Mouse (Mus musculus): Measurements from ENCODE around the gene Mylk2. TPM values are rescaled to one million over a fixed set of nuclear protein-coding genes. Genes with fewer than 3 reads are reported as not detected.
A peak's percentile ranks its signal among the peaks of the same experiment; 100 is the strongest.

Gene Mylk2
- polyA plus RNA-seq, 1 experiment from 2014 or later = 0.43 TPM

DNA sequence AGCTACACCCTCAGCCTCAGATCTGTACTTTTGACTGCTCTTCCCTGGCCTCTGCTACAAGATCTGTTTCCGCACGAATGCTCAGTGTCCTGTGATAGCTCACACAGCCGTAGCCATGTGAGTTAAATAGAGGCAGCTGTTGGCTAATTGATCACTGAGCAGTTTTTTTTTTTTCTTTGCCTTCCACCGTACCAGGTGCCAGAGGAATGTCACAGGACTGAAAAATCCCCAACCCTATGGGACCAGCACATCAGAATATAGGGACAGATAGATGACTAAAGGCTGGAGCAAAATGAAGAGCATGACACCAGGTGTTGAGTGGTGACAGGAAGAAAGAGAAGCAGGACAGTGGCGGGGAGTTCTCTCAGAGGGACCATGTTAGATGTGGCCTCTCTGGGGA lies 5.0 kb downstream of the Mylk2 start:
- WGBS = 47% methylated on average over 5 of the region's 5 CpGs
- ATAC-seq (replicated peaks; ENCODE audit: low FRiP score) = no peak
- Histone ChIP-seq H3K36me3 (no peaks in the 10 kb centered on the region), H3K9me3 (replicated peaks) (no peaks in the 10 kb centered on the region), H3K9ac (no peak overlapping the region), H3K4me2 (no peak overlapping the region), H3K4me1 (peaks cover 31% of the 10 kb centered on the region), H3K27me3 (peaks cover 31% of the 10 kb centered on the region), H3K4me3 (replicated peaks) (no peak overlapping the region), H3K27ac (no peak overlapping the region)

DNA sequence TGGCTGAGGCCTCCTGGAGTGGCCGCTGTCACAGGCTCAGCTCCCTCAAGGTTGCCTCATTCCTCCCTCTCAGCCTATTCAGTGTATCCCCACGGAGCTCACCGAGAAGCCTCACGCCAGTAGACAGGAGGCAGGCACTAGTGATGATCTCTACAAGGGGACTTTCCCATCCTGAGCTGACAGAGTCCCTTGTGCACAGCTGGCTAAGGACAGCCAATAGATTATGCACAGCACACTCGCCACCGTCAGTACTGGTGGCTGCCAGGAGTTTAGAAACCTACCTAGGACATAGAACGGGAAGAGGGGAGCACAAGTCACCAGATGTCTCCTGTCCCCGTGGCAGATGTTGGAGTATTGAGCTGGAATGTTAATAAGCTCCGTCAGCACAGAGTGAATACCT lies 6.5 kb downstream of the Mylk2 start:
- 56% methylated on average over 9 of the region's 9 CpGs for WGBS
- no peak overlapping the region for H3K4me3 ChIP-seq (replicated peaks)
- H3K36me3 ChIP-seq = no peaks in the 10 kb centered on the region
- H3K27me3 ChIP-seq = peaks cover 16% of the 10 kb centered on the region
- ATAC-seq (replicated peaks; ENCODE audit: low FRiP score) = no peak
- peaks cover 35% of the 10 kb centered on the region for H3K4me1 ChIP-seq
- H3K4me2 ChIP-seq = no peak overlapping the region
- no peaks in the 10 kb centered on the region for H3K9me3 ChIP-seq (replicated peaks)
- H3K27ac ChIP-seq = no peak overlapping the region
- H3K9ac ChIP-seq = no peak overlapping the region

DNA sequence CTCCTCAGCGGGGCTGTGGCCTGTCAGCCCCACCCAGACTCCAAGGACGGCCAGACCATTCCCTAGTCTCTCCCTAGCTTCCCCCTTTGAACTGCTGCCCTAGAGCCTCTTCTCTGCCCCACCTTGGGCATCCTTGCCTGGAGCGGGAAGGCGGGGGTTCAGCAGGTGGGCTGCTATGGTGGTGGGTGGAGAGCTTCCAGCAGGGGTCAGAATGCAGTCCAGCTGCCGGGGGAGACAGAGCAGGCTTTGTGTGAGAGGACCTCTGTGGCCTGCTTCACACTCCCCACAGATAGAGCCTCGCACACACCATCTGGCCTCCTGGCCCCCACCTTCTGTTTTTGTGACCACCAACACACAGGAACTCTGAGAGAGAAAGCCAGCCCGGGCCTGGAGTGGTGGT lies 11.2 kb downstream of the Mylk2 start:
- ATAC-seq (replicated peaks; ENCODE audit: low FRiP score) = no peak
- H3K27me3 ChIP-seq = no peaks in the 10 kb centered on the region
- H3K9me3 ChIP-seq (replicated peaks) = no peaks in the 10 kb centered on the region
- no peak overlapping the region for H3K9ac ChIP-seq
- peaks cover 56% of the 10 kb centered on the region for H3K4me1 ChIP-seq
- WGBS = 45% methylated on average over 7 of the region's 7 CpGs
- H3K4me3 ChIP-seq (replicated peaks) = no peak overlapping the region
- no peak overlapping the region for H3K27ac ChIP-seq
- H3K36me3 ChIP-seq = no peaks in the 10 kb centered on the region
- H3K4me2 ChIP-seq = no peak overlapping the region

DNA sequence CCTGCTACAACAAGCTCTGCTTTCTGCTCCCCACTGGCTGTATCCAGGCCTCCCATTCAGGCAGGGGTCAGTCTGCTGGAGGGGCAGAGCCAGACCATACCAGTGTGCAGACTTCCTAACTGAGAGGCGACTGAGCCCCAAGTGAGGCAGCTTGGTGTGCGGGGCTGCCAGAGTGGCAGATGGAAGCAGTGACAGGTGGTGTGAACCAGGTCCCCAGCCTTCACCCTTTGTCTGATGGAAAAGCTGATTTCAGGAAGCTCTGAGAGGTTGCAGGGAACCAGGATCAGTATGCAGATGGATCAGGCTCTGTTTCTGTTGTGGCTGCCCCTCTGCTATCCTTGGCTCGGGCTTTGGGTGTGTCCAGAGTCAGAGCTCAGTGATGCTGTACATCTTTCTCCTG lies 12.5 kb downstream of the Mylk2 start:
- no peak for ATAC-seq (replicated peaks; ENCODE audit: low FRiP score)
- Histone ChIP-seq H3K27ac (peak overlapping the region; percentile 24), H3K36me3 (no peaks in the 10 kb centered on the region), H3K27me3 (no peaks in the 10 kb centered on the region), H3K4me2 (no peak overlapping the region), H3K4me3 (replicated peaks) (no peak overlapping the region), H3K4me1 (peaks cover 61% of the 10 kb centered on the region), H3K9ac (no peak overlapping the region), H3K9me3 (replicated peaks) (no peaks in the 10 kb centered on the region)
- 69% methylated on average over 3 of the region's 3 CpGs for WGBS

DNA sequence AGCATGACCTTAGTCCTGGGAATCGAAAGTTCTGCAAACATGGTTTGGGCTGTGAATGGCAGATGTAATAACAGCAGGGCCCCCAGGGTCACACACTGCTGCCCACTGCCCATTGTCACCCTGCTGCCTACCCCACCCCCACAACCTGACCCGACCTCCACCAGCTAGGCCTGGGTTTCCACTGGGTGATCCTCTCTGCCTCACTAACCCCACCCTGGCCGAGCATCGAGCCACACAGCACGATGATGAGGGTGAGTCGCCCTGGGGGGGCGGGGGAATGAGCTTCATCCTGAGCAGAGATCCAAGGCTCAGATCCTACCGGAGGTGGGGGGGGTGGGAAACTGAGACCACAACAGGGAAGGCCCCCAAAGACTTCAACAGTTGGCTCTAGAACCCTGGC lies 13.0 kb downstream of the Mylk2 start:
- H3K27ac ChIP-seq = peak overlapping the region; percentile 85; the same call in 1 of the 2 replicates
- no peaks in the 10 kb centered on the region for H3K9me3 ChIP-seq (replicated peaks)
- H3K9ac ChIP-seq = no peak overlapping the region
- 31% methylated on average over 8 of the region's 8 CpGs for WGBS
- H3K36me3 ChIP-seq = no peaks in the 10 kb centered on the region
- H3K4me2 ChIP-seq = no peak overlapping the region
- no peak overlapping the region for H3K4me3 ChIP-seq (replicated peaks)
- H3K27me3 ChIP-seq = no peaks in the 10 kb centered on the region
- peak; percentile 31; the same call in 1 of the 2 replicates for ATAC-seq (replicated peaks; ENCODE audit: low FRiP score)
- H3K4me1 ChIP-seq = peaks cover 62% of the 10 kb centered on the region

DNA sequence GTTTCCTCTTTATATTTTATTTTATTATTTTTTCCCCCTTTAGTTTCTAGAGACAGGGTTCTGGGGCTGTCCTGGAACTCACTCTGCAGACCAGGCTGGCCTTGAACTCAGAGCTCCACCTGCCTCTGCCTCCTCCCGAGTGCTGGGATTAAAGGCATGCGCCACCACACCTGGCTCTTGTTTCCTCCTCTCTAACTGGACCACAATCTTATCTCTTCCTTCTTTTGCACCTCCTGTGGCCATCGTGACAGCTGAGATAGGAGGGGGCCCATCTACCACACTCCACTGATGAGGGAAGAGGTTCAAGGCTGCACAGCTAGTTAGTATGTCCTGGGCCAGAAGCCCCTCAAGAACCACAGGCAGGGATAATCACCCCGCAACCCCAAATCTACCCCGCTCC lies 13.4 kb downstream of the Mylk2 start:
- no peak overlapping the region for H3K4me3 ChIP-seq (replicated peaks)
- H3K4me2 ChIP-seq = no peak overlapping the region
- no peaks in the 10 kb centered on the region for H3K9me3 ChIP-seq (replicated peaks)
- H3K4me1 ChIP-seq = peaks cover 64% of the 10 kb centered on the region
- ATAC-seq (replicated peaks; ENCODE audit: low FRiP score) = no peak
- H3K27me3 ChIP-seq = no peaks in the 10 kb centered on the region
- H3K9ac ChIP-seq = no peak overlapping the region
- H3K36me3 ChIP-seq = no peaks in the 10 kb centered on the region
- 84% methylated on average over 5 of the region's 5 CpGs for WGBS
- H3K27ac ChIP-seq = peak overlapping the region; percentile 85

DNA sequence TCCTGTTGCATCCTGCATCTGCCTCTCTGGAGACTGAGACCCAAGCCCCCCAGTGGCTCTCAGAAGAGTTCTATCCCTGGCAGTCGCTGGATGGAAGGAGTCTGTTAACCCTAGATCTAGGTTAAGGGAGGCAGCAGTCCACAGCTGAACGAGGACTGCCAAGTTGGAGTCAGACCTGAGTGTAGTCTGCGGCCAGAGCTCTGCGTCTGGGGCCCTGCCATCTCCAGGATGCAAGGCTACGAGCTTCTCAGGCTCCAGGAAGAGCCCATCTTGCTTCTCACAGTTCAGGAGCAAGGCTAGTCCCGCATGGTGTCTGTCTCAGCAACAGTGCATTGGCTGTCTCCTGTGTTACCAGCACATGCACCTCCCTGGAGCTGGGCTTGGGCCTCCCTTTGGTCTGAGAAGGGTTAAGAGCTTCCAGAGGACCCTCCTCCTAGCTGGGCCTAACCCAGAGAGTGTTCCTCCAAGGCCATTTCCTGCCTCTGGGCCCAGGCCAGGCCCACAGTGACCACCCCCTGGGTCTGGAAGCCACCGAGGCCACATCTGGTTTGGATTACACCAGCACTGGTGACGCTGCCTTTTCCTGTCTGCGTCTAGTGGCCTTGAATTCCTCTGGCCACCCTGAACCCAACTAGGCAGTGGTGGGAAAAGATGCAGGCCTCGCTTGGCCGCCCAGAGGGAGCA lies 14.2 kb downstream of the Mylk2 start:
- no peaks in the 10 kb centered on the region for H3K36me3 ChIP-seq
- H3K9ac ChIP-seq = 0 out of 2 replicates have a peak overlapping the region, but pooled peaks have one; percentile 7
- H3K4me2 ChIP-seq = no peak overlapping the region
- peaks cover 72% of the 10 kb centered on the region for H3K4me1 ChIP-seq
- H3K9me3 ChIP-seq (replicated peaks) = no peaks in the 10 kb centered on the region
- no peak overlapping the region for H3K4me3 ChIP-seq (replicated peaks)
- WGBS = 38% methylated on average over 11 of the region's 11 CpGs
- ATAC-seq (replicated peaks; ENCODE audit: low FRiP score) = peak; percentile 71
- no peaks in the 10 kb centered on the region for H3K27me3 ChIP-seq
- peak overlapping the region; percentile 85 for H3K27ac ChIP-seq

DNA sequence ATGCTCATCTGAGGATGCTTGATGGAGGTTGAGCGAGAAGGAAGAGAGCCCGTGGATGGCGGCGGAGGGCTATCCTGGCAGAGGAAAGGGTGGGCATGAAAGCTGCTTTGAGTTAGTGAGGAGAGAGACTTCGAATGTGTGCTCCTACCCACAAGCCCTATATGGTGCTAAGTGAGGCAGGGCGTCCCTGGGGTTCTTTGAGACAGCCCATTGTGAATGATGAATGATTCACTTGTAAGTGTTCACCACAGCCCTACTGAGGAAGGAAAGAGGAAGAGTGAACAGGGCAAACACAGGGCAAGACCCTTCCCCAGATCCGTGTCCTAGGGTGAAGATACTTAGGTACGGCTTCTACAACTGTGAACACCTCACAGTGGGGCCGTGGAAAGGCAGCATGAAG lies 15.7 kb downstream of the Mylk2 start:
- no peak overlapping the region for H3K4me2 ChIP-seq
- 74% methylated on average over 9 of the region's 9 CpGs for WGBS
- no peak overlapping the region for H3K4me3 ChIP-seq (replicated peaks)
- no peaks in the 10 kb centered on the region for H3K9me3 ChIP-seq (replicated peaks)
- peaks cover 88% of the 10 kb centered on the region for H3K4me1 ChIP-seq
- no peaks in the 10 kb centered on the region for H3K27me3 ChIP-seq
- peak overlapping the region; percentile 86 for H3K27ac ChIP-seq
- ATAC-seq (replicated peaks; ENCODE audit: low FRiP score) = no peak
- H3K9ac ChIP-seq = no peak overlapping the region; the same call in 1 of the 2 replicates
- H3K36me3 ChIP-seq = no peaks in the 10 kb centered on the region

DNA sequence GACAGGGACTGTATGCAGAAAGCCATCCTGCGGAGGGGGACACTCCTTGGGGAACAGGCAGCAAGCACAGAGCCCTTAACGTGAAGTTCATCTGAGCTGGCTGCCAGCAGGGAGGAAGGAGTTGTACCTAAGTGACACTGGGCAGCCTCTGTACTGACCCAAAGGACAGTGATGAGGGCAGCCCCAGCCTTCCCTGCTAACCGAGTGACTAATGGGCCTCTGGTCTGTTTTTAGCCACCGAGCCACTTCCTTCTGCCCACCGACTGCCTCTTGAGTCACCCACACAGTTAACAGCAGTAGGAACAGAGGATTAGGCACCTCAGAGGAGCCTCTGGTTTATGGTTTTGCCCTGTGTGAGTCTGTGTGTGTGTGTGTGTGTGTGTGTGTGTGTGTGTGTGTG lies 16.2 kb downstream of the Mylk2 start:
- no peaks in the 10 kb centered on the region for H3K9me3 ChIP-seq (replicated peaks)
- H3K36me3 ChIP-seq = no peaks in the 10 kb centered on the region
- peak overlapping the region; percentile 21; the same call in 1 of the 2 replicates for H3K9ac ChIP-seq
- ATAC-seq (replicated peaks; ENCODE audit: low FRiP score) = no peak
- peak overlapping the region; percentile 86 for H3K27ac ChIP-seq
- H3K4me2 ChIP-seq = no peak overlapping the region
- H3K4me3 ChIP-seq (replicated peaks) = no peak overlapping the region
- H3K4me1 ChIP-seq = peaks cover 90% of the 10 kb centered on the region
- 51% methylated on average over 5 of the region's 5 CpGs for WGBS
- no peaks in the 10 kb centered on the region for H3K27me3 ChIP-seq

DNA sequence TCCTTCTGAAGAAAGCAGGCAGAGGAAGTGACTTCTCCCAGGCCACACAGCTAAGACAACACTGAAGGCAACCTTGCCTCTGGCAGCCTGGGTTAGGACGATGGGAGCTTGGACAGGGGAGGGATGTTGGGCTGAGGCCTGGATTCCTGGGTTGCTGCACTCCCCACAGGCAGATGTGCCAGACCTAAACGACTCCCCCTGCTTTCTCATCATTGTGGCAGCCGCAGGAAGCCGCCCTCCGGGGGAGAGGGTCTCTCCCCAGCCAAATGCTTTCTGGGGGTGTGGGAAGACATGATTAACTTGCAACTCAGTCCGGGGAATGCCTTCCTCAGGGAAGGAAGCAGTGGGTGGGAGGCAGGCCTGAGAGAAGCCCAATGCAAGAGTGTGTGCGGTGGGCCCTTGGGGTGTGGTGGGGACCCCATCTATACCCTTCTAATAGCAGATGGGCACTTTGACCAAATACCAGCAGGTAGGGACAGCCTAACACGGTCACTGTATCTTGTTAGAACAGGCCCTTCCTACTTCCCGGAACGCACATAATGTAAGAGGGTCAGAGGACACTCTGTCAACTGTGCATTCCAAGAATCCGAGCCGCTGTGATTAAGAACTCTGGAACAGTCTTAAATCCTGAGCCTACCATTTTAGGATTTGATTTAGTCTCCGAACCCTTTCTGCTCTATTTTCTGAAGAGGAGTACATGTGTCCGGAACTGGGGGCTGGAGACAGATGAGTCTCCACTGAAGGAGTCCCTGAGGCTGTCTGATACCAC lies 17.3 kb downstream of the Mylk2 start:
- ATAC-seq (replicated peaks; ENCODE audit: low FRiP score) = no peak
- Histone ChIP-seq H3K9ac (no peak overlapping the region), H3K36me3 (no peaks in the 10 kb centered on the region), H3K4me3 (replicated peaks) (no peak overlapping the region), H3K27me3 (no peaks in the 10 kb centered on the region), H3K27ac (peak overlapping the region; percentile 86), H3K4me1 (peaks cover 98% of the 10 kb centered on the region), H3K4me2 (no peak overlapping the region), H3K9me3 (replicated peaks) (no peaks in the 10 kb centered on the region)
- 29% methylated on average over 14 of the region's 14 CpGs for WGBS

DNA sequence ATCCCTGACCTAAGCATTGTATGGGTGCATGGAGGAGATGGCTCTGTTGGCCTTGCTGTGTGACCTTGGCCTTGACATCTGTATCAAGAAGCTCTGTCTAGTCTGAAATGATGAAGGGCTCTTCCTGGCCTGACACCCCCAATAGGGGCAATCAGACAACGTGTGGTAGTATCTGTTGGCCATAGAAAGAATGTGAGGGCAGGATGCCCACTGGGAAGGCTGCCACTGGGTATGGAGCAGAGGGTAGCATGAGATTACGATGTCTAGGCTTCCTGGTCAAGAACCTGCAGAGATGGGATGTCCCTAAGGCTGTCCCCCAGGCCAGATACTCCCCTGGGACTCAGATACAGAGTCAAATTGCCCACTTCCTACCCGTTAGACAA lies 17.8 kb downstream of the Mylk2 start:
- no peaks in the 10 kb centered on the region for H3K36me3 ChIP-seq
- peaks cover 97% of the 10 kb centered on the region for H3K4me1 ChIP-seq
- H3K9ac ChIP-seq = no peak overlapping the region
- H3K27me3 ChIP-seq = no peaks in the 10 kb centered on the region
- 61% methylated on average over 3 of the region's 3 CpGs for WGBS
- peak overlapping the region; percentile 86 for H3K27ac ChIP-seq
- no peak for ATAC-seq (replicated peaks; ENCODE audit: low FRiP score)
- no peak overlapping the region for H3K4me2 ChIP-seq
- no peaks in the 10 kb centered on the region for H3K9me3 ChIP-seq (replicated peaks)
- H3K4me3 ChIP-seq (replicated peaks) = no peak overlapping the region

DNA sequence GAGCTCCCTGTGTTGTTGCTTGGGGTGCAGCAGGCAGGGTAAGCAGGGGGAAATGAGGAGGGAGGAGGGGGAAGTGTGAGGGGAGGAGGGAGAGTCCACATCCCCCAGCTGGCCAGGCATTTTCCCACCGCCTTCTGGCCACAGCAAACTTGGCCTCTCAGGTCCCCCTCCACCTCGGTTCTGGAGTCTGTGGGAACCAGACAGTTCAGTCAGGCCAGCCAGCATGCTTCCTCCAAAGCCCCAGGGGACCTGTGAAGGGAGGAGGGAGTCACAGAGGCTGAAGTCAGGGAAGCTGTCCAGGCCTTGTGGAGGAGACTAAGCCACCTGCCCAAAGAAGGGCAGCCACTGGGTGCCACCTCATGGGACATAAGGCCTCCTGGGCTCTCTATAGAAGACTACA lies 19.1 kb downstream of the Mylk2 start:
- ATAC-seq (replicated peaks; ENCODE audit: low FRiP score) = no peak
- 0 out of 2 replicates have a peak, but pooled peaks cover 1% of the 10 kb centered on the region for H3K27me3 ChIP-seq
- 16% methylated on average over 2 of the region's 2 CpGs for WGBS
- peak overlapping the region; percentile 78 for H3K27ac ChIP-seq
- no peak overlapping the region for H3K4me3 ChIP-seq (replicated peaks)
- H3K9ac ChIP-seq = no peak overlapping the region
- no peaks in the 10 kb centered on the region for H3K36me3 ChIP-seq
- peak overlapping the region; percentile 26 for H3K4me2 ChIP-seq
- peaks cover 84% of the 10 kb centered on the region for H3K4me1 ChIP-seq
- no peaks in the 10 kb centered on the region for H3K9me3 ChIP-seq (replicated peaks)

Measured in kidney, embryonic 15.5 days (tissue).